Mouse (Mus musculus): ENCODE data around the gene Smad1.
A peak's percentile ranks its signal among the peaks of the same experiment; 100 is the strongest.

The Smad1 gene

DNA sequence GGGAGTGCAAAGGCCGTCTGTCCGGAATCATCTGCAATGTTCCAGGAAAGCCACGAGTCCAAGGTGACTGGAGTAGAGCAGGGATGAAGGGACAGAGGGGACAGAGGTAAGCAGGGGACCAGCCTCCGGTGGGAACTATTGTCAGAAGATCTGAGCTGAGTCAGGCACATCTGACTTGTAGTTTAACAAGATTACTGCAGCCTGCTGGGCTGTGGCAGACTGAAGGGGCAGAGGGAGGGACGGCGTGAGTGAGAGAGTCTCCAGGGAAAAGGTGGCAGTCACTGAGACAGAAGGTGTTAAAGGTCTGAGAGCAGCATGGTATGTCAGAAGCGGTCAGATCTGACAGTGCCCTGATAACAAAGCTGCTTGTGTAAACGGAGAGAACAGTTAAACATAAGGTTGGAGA is 16.5 kb downstream of the Smad1 start:
- no peak for DNase-seq (ENCODE audit: low spot score)

DNA sequence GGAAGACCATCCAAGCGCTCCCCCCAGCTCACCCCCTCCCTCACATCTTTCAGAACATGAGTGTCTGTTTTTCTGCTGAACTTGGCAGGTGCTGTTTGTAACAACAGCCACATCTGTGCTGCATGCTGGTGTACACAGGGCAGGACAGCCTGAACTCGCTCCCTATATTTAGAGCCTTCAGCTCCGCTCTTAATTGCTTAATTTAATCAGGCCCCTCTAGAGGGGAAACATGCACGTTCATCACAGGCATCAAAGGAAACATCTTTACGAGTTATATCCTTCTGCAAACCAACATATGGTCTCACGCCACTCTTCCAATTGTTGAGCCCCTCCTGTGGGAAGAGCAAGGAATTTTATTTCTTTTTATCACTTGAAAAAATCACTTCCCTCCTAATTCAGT is 17.5 kb downstream of the Smad1 start:
- no peak for DNase-seq (ENCODE audit: low spot score)

DNA sequence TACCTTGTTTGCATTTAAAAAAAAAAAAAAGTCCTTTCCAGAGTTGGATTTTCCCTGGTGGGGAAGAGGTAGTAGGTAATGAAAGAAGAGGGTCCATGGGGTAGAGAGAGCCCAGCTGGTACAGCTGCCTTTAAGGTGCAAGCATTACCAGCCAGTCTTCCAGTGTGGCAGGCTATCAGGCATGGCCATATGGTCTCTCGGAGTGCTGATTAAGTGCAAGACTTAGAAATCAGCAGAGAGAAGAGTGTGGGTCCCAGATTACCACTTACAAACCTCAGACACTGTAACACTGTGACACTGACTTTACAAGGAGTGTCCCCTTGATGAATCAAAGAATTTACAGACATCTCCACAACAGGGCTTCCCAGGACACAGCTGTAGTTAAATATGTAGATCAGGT is 18.9 kb downstream of the Smad1 start:
- no peak for DNase-seq (ENCODE audit: low spot score)

DNA sequence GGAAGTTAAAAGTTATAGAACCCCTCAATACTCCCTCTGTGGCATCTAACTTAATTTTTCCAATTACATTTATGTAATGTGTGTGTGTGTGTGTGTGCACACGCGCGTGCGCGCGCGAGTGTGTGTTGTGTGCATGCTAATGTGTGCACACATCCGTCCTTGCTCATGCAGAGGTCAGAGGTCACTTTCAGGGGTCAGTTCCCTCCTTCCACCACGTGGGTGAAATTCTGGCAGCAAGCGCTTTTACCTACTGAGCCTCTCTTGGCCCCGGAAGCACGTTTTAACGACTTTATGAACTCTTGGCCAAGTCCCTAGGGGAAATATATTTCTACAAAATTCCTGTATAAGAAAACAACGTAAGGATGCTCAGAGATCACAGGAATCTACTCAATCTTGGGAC is 19.3 kb downstream of the Smad1 start:
- DNase-seq (ENCODE audit: low spot score), result no peak

DNA sequence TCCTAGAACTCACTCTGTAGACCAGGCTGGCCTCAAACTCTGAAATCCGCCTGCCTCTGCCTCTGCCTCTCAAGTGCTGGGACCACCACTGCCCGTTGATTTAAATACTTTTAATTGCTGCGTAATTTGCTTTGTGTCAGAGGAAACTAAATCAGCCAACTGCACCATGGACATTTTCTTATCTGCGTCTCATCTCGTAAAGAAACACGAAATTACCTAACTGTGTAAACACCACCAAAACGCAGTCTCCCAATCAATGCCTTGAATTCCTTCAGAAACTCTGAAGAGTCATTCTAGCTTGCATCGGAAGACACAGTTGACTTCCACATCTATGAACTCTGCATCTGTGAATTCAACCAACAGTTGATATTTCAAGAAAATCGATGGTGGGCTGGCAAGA is 22.7 kb downstream of the Smad1 start:
- DNase-seq (ENCODE audit: low spot score), result no peak

DNA sequence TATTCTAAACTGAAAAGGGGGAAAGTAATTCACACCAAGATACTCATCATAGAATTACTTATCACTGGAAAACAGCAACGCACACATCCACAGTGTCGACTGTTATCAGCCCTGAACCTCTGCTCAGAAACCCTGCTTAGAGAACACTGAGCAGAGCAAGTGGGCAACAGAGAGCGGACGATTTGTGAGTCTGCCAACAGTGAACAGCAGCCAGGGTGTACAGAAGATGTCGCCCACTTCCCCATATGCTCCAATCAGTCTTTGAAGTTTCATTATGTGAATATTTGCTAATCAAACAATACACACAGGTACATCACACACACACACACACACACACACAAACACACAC is 23.6 kb downstream of the Smad1 start:
- DNase-seq (ENCODE audit: low spot score), result peak; percentile 56

DNA sequence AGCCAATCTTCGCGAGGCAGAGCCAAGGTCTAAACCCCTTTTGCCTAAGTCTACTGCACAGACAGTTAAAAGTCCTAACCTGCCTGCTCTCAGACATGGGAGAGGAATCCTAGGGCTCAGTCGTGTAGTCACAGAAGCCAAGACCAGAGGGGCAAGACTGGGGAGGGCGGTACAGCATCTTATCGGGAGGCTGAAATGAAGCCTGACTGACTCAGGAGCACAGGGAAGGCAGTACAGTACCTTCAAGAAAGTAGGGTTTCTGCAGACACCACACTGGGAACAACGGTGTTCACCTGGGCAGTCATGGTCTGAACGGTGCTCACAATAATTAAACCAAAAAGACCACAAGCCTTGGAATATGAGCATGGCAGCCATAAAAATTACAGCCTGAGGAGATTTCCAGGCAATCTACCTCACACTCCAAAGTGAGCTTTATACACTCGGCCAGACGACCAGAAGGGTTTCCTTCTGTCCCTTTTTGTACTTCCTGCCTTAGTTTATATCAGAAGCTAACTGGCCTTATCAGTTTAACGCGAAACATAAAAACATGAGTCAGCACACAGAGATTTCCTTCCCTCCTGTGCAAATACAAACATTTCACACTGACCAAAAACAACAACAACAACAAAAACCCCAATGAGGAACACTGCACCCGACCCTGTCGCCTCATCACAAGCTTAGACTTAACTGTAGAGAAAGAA is 24.1 kb downstream of the Smad1 start:
- DNase-seq (ENCODE audit: low spot score), result no peak

DNA sequence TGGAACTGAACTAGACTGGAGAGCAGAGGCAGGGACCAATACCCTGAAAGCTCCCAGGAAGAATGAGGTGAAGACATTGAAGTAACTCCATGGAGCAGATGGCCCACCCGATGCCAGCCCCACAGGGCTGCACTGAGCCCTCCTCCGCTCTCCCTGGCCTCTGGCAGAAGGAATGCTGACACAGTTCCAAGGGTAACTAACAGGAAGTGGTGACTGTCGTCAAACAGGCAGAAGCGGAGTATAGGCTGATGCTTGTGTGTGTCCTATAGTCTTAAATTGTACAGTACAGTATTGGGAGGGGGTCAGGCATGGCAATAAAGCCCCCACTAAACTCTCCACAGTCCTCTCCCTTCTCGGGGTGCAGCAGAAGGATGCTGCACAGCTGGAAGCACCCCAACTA is 24.9 kb downstream of the Smad1 start:
- DNase-seq (ENCODE audit: low spot score), result no peak

DNA sequence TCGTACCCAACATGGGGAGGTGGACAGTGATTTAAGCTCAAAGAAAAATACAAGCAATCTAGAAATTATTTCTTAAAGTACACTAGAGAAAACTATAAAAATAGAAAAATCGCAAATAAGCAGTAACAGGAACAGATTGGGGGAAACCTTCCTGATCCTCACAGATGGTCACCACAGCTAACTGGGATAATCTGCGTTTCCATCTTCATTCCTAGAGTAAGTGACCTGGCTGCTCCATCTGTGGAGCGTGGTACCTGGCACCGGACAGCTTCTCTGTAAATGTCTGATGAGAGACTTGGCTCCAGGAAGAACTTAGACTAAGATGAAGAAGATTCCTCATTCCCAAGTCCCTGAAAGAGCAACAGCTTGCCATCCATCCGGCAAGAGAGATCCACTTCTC is 25.8 kb downstream of the Smad1 start:
- DNase-seq (ENCODE audit: low spot score), result no peak

DNA sequence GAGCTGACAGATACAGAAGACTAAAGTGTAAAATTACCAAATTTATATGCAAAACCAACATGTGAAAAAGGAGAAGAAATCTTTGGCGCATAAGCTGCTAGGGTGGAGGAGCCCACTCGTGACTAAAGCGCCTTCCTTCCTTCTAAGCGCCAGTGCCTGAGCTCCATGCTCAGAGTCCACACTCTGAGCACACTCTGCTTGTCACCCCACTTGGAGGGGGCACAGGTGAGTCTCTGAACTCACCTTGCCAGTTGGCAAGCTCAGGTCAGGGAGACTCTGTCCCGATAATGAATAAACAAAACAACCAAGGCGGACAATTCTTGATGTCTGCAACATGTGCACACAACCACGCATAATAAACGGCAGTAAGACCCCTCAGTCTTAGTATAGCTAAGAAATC is 26.4 kb downstream of the Smad1 start:
- no peak for DNase-seq (ENCODE audit: low spot score)

DNA sequence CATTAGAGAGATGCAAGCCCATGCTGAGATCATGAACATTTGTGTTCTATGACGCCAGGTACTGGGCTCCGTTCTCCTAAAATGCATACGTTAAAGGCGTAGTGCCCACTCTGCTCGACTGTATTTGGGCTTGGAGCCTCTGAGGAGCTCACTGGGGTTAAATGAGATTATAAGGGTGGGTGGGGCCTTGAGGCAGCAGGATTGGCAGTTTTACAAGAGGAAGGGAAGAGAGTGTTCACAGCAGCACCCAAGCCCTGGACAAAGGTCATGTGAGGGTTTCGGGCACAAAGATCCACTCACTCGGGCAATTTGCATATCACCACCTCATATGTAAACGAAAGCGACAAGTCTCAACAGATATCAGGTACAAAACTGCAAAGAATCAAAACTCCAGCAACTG is 26.8 kb downstream of the Smad1 start:
- DNase-seq (ENCODE audit: low spot score), result no peak

DNA sequence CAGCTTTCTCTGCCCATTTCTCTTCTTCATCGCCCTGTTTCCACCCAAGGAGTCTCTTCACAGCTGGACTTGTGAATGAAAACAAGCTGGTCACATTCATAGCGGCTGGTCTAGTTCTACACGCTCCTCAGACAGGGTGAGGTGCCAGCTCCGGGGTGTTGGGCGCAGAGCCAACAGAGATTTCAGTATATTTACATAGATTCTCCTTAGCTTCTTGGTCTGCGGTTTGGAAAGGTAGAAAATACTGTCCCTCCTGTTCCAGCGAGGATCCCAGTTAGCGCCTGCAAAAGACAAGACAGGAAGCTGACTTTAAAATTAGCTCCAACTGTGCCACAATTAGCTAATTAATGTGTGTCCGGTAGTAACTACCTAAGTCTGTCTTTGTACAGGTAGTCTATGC is 27.2 kb downstream of the Smad1 start:
- no peak for DNase-seq (ENCODE audit: low spot score)

DNA sequence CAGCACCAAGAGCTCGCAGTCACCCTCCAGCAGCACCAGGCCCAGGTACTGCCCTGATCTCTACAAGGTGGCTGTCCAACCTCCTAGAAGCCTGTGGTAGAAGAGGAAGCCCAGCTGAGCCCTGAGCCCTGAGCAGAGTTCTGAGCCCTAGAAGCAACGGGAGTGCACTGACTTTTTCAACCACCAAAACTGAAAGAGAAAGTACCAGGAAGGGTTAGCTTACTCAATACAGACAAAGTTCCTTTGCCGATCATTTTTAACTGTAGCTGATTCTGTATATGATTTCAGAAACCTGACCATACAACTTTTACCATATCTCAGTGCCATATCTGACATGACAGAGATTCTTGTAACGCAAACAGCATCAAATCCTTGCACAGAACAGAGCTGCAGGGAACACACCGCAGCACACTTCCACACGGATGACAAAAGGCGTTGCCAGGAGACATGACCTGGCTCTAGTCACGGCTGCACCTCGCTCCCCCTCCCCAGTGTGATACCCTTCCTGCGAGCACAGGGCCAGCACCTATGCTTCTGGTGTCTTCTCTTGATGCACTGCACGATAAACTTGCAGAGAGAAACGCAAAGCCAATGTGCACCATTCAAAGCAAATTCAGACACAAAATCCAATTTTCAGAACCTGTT is 28.6 kb downstream of the Smad1 start:
- no peak for DNase-seq (ENCODE audit: low spot score)

DNA sequence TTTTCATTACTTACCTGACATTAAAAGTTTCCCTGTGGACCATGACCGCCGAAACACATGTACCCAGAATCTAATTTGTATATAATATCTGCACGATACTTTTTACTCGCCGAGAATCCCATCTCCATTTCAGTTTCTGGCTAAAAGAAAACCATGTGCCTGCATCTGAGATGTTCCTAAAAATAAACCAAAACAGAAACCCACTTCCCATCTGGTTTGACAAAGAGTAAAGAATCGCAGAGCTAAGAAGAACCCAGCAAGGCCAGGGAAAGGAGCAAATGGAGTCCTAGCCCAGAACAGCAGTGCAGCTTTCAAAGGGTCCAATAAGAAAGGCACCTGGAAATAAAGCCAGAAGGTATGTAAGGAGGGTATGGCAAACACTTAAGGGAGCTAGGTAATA is 30.2 kb downstream of the Smad1 start:
- DNase-seq (ENCODE audit: low spot score), result no peak

DNA sequence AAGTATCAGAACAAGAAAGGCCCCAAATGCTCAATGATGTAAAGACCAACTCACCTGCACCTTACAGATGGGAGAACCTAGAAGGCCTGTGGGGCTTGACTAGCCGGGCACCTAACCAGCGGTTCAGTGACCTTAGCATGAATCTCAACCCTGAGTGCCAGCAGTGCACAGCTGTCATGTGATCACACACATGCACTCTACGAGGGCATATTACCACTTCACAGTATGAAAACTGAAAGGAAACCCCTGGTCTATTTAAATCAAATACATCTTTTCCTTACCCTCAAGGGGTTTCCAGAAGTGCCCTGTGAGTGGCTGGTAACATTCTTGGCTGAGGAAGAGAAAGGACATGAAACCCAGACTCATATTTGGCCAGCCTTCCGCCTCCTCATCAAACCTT is 31.4 kb downstream of the Smad1 start:
- no peak for DNase-seq (ENCODE audit: low spot score)

DNA sequence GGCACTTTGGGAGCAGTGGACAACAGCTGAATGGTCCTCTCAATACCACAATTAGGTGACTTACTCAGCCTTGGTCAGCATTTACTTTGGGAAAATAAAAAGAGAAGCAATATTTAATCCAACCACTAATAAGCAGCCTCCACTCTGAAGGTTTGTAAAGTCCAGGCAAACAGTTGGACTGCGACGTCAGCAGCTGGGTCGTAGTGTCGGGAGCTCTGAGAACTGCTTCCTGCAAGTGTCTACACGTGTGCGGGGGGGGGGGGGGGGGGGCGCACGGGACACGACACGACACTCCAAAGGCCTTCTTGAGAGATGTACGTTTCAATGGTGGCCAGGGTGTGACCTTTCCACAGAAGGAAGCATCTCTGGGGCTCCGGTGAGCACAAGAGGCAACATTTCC is 32.0 kb downstream of the Smad1 start:
- DNase-seq (ENCODE audit: low spot score), result no peak

DNA sequence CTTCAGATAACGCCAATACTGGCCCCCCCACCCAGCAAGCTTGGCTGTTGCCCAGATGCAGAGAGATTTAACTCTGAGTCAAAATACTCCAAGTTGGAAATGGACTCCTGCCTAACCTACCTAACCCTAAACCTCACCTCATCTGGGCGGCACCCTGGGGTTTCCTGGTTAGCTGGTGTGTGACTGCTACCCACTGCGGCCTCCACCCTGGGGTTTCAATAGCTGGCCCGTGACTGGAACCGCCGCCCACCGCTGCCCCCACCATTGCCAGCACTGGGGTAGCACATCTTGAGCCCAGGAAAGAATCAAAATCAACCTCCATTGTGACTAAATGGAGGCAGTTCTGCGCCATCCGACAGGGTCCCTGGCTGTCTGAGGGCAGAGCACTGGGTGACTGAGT is 33.1 kb downstream of the Smad1 start:
- DNase-seq (ENCODE audit: low spot score), result no peak

DNA sequence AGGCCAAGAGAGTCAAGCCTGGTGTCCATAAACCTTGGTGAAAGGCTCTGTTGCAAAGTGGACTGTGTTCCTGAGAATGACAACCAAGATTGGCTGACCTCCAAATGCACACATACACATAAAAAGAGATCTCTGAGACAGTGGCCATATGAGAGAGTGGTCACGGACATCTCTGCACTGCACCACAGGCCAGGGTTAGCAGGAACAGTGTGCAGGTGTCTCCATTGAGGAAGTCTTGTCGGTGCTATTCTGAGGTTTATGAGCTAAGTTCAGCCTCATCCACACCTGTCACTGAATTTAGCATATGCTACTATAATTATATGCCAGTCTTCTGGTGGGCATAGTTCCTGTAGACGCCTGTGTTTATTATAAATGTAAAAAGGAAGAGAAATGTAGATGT is 33.6 kb downstream of the Smad1 start:
- no peak for DNase-seq (ENCODE audit: low spot score)

DNA sequence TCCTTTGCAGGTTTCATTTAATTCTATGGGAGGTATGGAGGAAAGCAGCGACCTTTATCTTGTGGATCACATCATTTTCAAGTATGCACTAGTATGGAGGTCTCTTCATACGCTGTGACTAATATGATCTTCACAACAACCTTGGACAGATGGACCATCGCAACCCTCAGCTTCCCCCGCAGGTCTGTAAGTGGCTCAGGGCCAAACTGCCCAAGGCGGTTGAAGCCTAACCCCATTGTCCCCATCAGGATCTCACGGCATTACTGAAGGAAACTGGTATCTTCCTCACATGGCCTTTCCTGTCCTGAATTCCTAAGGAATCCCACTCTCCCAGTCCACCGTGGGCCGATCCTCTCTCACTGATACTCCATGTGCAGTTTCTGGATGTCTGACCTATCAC is 34.5 kb downstream of the Smad1 start:
- no peak for DNase-seq (ENCODE audit: low spot score)

DNA sequence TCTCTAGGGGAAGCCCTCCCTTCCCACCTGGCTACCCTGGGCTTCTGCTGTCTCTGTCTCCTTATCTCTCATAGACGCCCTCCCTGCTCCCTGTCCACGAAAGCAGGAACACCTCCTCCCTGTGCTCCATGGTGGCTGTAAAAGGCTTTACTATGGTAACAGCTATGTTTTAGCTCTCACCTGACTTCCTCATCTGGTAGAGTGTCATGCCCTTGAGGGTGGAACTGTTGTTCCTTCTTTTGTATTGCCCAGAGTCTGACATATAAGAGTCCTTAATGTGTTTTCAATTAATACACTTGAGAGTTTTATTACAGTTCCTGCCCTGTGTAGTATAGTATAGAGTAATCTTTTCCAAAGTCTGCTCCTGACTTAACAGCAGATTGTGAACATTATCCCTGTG is 36.9 kb downstream of the Smad1 start:
- no peak for DNase-seq (ENCODE audit: low spot score)

DNA sequence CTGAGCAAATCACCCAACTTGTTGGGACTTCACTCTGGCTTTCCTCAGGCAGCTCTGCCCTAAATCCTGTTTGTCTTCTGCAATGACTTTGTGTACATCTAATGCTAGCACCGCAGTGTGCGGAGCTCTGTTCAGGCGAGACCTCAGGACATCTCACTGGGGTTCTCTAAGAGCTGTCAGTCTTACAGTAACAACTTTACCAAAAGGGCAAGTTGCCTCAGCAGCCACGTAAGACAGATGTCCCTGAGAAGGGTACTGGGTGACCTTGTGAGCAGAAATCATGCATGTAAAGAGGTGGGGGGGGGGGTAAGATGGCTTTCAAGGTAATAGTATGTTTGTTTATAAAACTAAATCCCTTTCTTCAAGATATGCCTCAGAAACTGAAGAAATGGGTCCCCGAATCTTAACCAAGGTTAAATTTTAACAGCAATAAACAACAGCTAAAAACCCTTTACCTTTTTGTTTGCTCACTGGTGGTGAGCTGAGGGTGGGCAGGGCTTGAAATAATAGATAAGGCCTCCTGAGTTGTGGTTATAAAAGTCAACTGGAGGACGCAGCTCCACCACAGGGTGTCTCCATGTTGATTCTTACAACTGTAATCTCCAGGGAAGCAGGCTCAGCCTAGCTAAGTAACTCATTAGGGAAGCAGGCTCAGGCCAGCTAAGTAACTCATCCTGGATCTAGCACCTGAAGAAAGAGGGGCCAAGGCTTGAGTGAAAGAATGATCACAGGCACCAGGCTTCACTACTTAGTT is 38.4 kb downstream of the Smad1 start:
- DNase-seq (ENCODE audit: low spot score), result no peak

DNA sequence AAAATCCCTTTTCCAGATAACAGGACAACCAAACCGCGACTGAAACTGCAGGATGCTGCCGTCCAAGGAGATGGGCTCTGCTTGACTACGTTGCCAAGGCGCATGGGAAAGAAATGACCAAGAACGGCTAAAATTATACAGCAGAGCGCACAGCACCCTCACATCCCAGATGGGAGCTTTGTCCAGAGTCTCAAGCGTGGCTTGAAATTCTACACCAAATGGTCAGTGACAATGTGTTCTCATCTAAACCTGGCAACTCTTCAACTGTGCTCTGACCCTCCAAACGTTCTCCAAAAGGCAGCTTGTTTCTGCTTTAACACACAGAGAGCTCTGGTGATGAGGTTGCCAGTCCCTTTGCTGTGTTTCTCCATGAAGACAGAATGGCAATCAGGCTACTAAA is 39.0 kb downstream of the Smad1 start:
- no peak for DNase-seq (ENCODE audit: low spot score)

DNA sequence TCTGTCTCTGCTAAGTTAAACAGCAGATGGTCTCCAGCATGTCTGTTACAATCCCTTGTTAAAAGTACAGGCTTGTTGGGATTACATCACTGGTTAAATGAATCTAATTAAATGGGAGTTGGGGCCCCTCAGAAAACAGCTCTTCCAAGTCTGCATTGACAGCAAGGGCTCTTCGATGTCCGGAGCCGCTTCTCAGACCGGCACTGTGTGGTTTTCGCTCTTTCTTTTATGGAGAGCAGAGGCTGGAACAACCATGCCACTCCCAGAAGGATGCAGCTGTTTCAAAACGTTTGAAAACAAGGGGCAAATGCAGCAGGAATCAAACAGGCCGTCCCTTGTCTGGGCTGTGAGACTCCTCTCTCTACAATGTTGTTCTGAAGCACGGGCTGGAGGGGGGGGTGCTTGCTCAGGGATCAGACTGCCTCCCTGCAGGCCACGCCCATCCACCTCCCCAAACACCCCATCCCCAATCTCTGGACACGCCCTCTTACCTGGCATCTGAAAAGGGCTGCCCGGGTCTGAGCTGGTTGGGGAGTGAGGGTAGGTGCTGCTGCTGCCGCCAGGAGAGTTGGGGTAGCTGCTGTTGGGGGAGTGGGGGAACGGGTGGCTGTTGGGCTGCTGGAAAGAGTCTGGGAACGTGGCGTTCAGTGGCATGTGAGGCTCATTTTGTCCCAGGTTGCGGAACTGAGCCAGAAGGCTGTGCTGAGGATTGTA is 43.4 kb downstream of the Smad1 start:
- peak; percentile 56 for DNase-seq (ENCODE audit: low spot score)
